Mouse (Mus musculus) spleen, adult 2 months (tissue): ENCODE measurements around the gene Scube1.

Experiments
- CTCF ChIP-seq: fragments of 200-500 bp; IDR thresholded peaks from 2 replicates; pipeline ENCODE4 v1.5.1; 2011; ENCODE audit warnings: mild to moderate bottlenecking, inconsistent platforms; ENCODE audit not compliant: insufficient read depth, insufficient read length, insufficient replicate concordance; ENCODE audit errors: extremely low read depth
- POLR2A ChIP-seq: fragments of 200-500 bp; IDR thresholded peaks from 2 replicates; pipeline ENCODE4 v1.6.1; 2011; ENCODE audit warnings: low read depth, low read length, inconsistent platforms

DNA sequence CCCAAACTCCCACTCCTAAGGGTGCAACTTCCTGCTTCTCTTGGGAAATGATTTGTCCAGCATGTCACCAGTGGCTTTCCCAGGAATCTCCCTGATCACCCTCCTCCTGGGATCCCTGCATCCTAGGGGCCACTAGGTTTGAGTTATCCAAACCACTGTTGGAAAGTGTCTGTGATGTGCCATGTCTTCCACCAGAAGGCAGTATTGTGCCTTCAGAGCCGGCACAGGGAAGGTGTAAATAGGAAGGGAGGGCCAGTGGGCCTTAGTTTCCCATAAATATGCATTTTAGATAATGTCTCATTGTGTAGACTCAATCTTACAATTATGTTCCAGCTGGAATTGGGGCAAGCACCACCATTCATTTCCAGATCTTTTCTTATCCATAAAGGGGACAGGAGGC, 90.7 kb downstream of the Scube1 start:
- TF ChIP-seq CTCF (no peak), POLR2A (no peak)
